Comparison of ENCODE assay signal across 31 mouse cellular contexts in genomic region chr13:102739720-102740535, GRCm38 (mm10). TPM values are rescaled to one million over a fixed set of nuclear protein-coding genes. Genes with fewer than 3 reads are reported as not detected.
DNase-seq lines count a peak whose midpoint lies in the region; ATAC-seq and TF ChIP-seq lines count a peak whose summit lies in the region.
"Had no signal": no experiment of that assay in that cellular context is flagged by ENCODE, and none has a peak within 500 bp of the region (broad histone marks: within the 10 kb centered on the region; RNA-seq: fewer than 3 reads in every experiment).

No protein-coding gene starts in this region.

- H3K9me3 ChIP-seq in erythroblast, embryonic 14.5 days (ENCODE audit: control insufficient read depth, low read length) = no peaks in the 10 kb centered on the region
- no peaks in the 10 kb centered on the region for H3K9me3 ChIP-seq in liver, embryonic 13.5 days (replicated peaks)
- H3K9me3 ChIP-seq: embryonic facial prominence, embryonic 10.5 days; embryonic facial prominence, embryonic 15.5 days; G1E; heart, embryonic 13.5 days; hindbrain, embryonic 10.5 days; limb, embryonic 12.5 days; neural tube, embryonic 15.5 days had no signal

- WGBS in liver, embryonic 13.5 days (ENCODE audit: insufficient replicate concordance) = 56% methylated on average over 13 of the region's 13 CpGs

- no peaks in the 10 kb centered on the region for H3K27me3 ChIP-seq in erythroblast, embryonic 14.5 days (ENCODE audit: control insufficient read depth)
- no peaks in the 10 kb centered on the region for H3K27me3 ChIP-seq in liver, embryonic 13.5 days
- H3K27me3 ChIP-seq: embryonic facial prominence, embryonic 15.5 days; heart, embryonic 13.5 days; limb, embryonic 12.5 days; neural tube, embryonic 15.5 days had no signal

- H3K27ac ChIP-seq in liver, embryonic 13.5 days = no peak overlapping the region
- no peak overlapping the region for H3K27ac ChIP-seq in layer of hippocampus, adult 2 months
- H3K27ac ChIP-seq: embryonic facial prominence, embryonic 10.5 days; embryonic facial prominence, embryonic 15.5 days; heart, embryonic 13.5 days; hindbrain, embryonic 10.5 days; limb, embryonic 12.5 days; neural tube, embryonic 15.5 days had no signal

- peak overlapping the region; percentile 51 for H3K4me3 ChIP-seq in erythroblast, embryonic 14.5 days (replicated peaks)
- H3K4me3 ChIP-seq in liver, embryonic 13.5 days (replicated peaks) = no peak overlapping the region
- H3K4me3 ChIP-seq in layer of hippocampus, adult 2 months = no peak overlapping the region
- H3K4me3 ChIP-seq: embryonic facial prominence, embryonic 10.5 days; embryonic facial prominence, embryonic 15.5 days; heart, embryonic 13.5 days; hindbrain, embryonic 10.5 days; limb, embryonic 12.5 days; neural tube, embryonic 15.5 days had no signal

- peak; percentile 21 for DNase-seq in spleen, adult 12 weeks (ENCODE audit: low spot score)
- DNase-seq in spleen, postnatal 36 days (ENCODE audit: low spot score in 2 of 2) = no peak
- peak; percentile 59 for DNase-seq in liver, embryonic 13.5 days
- DNase-seq in layer of hippocampus, adult 2 months (ENCODE audit: low spot score in 2 of 2) = no peak
- DNase-seq in kidney, postnatal 4 days = no peak
- DNase-seq: adrenal gland, postnatal 14 days; cerebellum, adult 2 months; cerebellum, postnatal 14 days; heart, postnatal 10 days; kidney, adult 9 months; kidney, postnatal 10 days; lung, adult 18-20 months; lung, postnatal 4 days; midbrain, embryonic 14.5 days; retina, postnatal 1 day; right cerebral cortex, postnatal 14 days; thymus, postnatal 4 days had no signal

- no peak for ATAC-seq in erythroblast, adult 5-6 weeks (replicated peaks; ENCODE audit: low FRiP score, poor library complexity, severe bottlenecking)
- peak; percentile 81 for ATAC-seq in liver, embryonic 13.5 days (ENCODE audit: low read depth)
- ATAC-seq in megakaryocyte-erythroid progenitor cell, adult 5-6 weeks (replicated peaks; ENCODE audit: low FRiP score, low TSS enrichment, poor library complexity, severe bottlenecking) = peak; percentile 80
- ATAC-seq: forebrain, embryonic 14.5 days; hindbrain, embryonic 16.5 days; intestine, postnatal 0 days; lung, postnatal 0 days had no signal

- no peak overlapping the region for H3K9ac ChIP-seq in liver, embryonic 13.5 days
- H3K9ac ChIP-seq: embryonic facial prominence, embryonic 15.5 days; heart, embryonic 13.5 days; limb, embryonic 12.5 days; neural tube, embryonic 15.5 days had no signal

- peaks cover 49% of the 10 kb centered on the region for H3K4me1 ChIP-seq in erythroblast, embryonic 14.5 days (ENCODE audit: control insufficient read depth)
- H3K4me1 ChIP-seq in liver, embryonic 13.5 days (replicated peaks) = peaks cover 14% of the 10 kb centered on the region
- H3K4me1 ChIP-seq: embryonic facial prominence, embryonic 10.5 days; embryonic facial prominence, embryonic 15.5 days; heart, embryonic 13.5 days; hindbrain, embryonic 10.5 days; limb, embryonic 12.5 days; neural tube, embryonic 15.5 days had no signal

- H3K36me3 ChIP-seq in erythroblast, embryonic 14.5 days (ENCODE audit: control insufficient read depth) = peaks cover 39% of the 10 kb centered on the region
- peaks cover 31% of the 10 kb centered on the region for H3K36me3 ChIP-seq in liver, embryonic 13.5 days
- H3K36me3 ChIP-seq: G1E had no signal

- H3K4me2 ChIP-seq in liver, embryonic 13.5 days = no peak overlapping the region
- H3K4me2 ChIP-seq: embryonic facial prominence, embryonic 15.5 days; heart, embryonic 13.5 days; limb, embryonic 12.5 days; neural tube, embryonic 15.5 days had no signal

- no peak for TF ChIP-seq CTCF in layer of hippocampus, adult 2 months (conservative IDR thresholded peaks at IDR 0.05)

RNA-seq across cellular contexts. Expression of gene Cd180, which starts 46.6 kb away (rescaled TPM):
- polyA plus RNA-seq in erythroblast, embryonic 14.5 days (2012) = not detected in 2 replicates
- 24.0 and 31.1 TPM in 2 replicates for total RNA-seq in erythroblast, adult 5-6 weeks (2015; ENCODE audit: low replicate concordance)
- 3.1 and 17.4 TPM in 2 replicates for total RNA-seq in erythroblast, adult 5-6 weeks (2017; ENCODE audit: low replicate concordance)
- polyA plus RNA-seq in liver, embryonic 13.5 days (2015; fragmentation: Nextera tagmentation; extraction: Ambion mirVana) = 0.91 and 1.00 TPM in 2 replicates
- total RNA-seq in megakaryocyte-erythroid progenitor cell, adult 5-6 weeks (2014; fragmentation: Nextera tagmentation) = 2.5 and 9.3 TPM in 2 replicates
- total RNA-seq in megakaryocyte-erythroid progenitor cell, adult 5-6 weeks (2017) = 7.0 and 9.9 TPM in 2 replicates
- total RNA-seq in layer of hippocampus, adult 2 months (2021) = 1 to 10 TPM; 2.1 to 2.4 TPM
- polyA plus RNA-seq: G1E had no signal

Comparison
In these comparisons a context has a peak if more than half of its experiments do, and no peak if none do; other contexts are left out.
1. DNase-seq: peak in spleen, adult 12 weeks (single experiment) and liver, embryonic 13.5 days (single experiment); none in spleen, postnatal 36 days (0 of 2), layer of hippocampus, adult 2 months (0 of 2) and kidney, postnatal 4 days (0 of 2).